Mouse (Mus musculus): ENCODE measurements around the gene Klhl26.

DNA sequence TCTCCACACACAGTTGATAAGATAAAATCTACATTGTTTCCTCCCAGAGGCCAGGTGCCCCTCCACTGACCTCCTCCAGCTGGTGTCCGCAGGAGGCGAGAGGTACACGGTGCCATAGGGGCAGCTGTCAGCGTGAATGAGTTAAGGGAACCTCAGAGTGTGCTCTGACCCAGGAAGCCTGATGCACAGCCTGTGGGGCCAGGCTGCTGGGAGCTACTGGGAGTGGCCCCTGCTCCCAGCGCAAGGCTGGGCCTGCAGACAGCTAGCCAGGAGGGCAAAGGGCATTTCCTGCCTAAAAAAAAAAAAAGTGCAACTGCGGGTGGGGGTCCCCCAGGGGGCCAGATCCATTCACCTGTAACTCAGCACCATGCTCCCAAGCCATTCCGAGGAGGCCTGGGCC is 71.6 kb downstream of the Klhl26 start:
- TF ChIP-seq CTCF (IDR thresholded peaks at IDR 0.05; ENCODE audit: borderline replicate concordance, insufficient read depth, low read depth, low read length) (no peak), POLR2A (IDR thresholded peaks at IDR 0.05; ENCODE audit: borderline replicate concordance, insufficient read depth, low read length) (no peak)

Data from cerebellum, adult 2 months (tissue).